Mouse (Mus musculus): ENCODE measurements around the gene Herc1. TPM values are rescaled to one million over a fixed set of nuclear protein-coding genes. Genes with fewer than 3 reads are reported as not detected.
A peak's percentile ranks its signal among the peaks of the same experiment; 100 is the strongest.

Herc1 gene
- polyA plus RNA-seq, 1 experiment from 2014 or later = 25.9 TPM

- H3K36me3 ChIP-seq (ENCODE audit: insufficient read depth) = peaks cover 58% of the 10 kb centered on the region
- TF ChIP-seq CTCF (IDR thresholded peaks at IDR 0.05; ENCODE audit: low read depth) = peak; percentile 81
- no peaks in the 10 kb centered on the region for H3K27me3 ChIP-seq (ENCODE audit: insufficient read depth, low read length)
- WGBS = 53% methylated on average over 17 of the region's 17 CpGs
- peak within 1 kb of the TSS; percentile 19 for H3K4me3 ChIP-seq (ENCODE audit: low read depth, low read length)
- H3K4me2 ChIP-seq = peak within 1 kb of the TSS; percentile 99
- peak; percentile 76 for DNase-seq
- H3K9ac ChIP-seq = peak within 1 kb of the TSS; percentile 25; the same call in 1 of the 2 replicates
- ATAC-seq (ENCODE audit: insufficient read depth) = no peak
- peak within 1 kb of the TSS; percentile 86 for H3K27ac ChIP-seq (ENCODE audit: low read depth)
- H3K4me1 ChIP-seq (ENCODE audit: insufficient read depth) = no peaks in the 10 kb centered on the region
- H3K9me3 ChIP-seq (ENCODE audit: low read depth, low read length) = no peaks in the 10 kb centered on the region
Measured at GRCm38 (mm10) chr9:66514256-66514770, 164.1 kb downstream of the Herc1 start, which contains the start of gene Fbxl22. Gene Fbxl22, minus strand, starts transcription at chr9:66514593.

DNA sequence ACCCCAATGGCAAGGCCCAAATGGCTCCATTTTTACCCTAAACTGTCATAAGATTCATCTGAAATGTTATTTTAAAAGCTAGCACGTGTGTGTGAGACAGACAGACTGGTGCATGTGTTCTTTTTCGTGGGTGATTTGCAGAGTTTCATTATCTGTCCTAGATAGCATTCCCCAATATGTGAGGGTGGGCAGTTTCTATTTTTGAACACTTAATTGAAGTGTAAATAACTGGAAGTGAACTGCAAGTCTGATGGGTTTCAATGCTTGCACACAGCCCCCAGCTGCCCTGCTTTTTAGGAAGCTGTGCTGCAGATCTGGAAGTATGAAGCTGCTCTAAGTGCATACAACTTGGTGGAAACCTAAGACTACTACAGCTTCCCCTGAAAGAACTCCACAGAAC is 164.9 kb downstream of the Herc1 start:
- ATAC-seq (ENCODE audit: insufficient read depth) (no peak), DNase-seq (no peak)
- no peak overlapping the region for H3K4me2 ChIP-seq
- no peak for TF ChIP-seq CTCF (IDR thresholded peaks at IDR 0.05; ENCODE audit: low read depth)
- no peaks in the 10 kb centered on the region for H3K9me3 ChIP-seq (ENCODE audit: low read depth, low read length)
- peaks cover 62% of the 10 kb centered on the region for H3K36me3 ChIP-seq (ENCODE audit: insufficient read depth)
- 59% methylated on average over 2 of the region's 2 CpGs for WGBS
- no peak overlapping the region for H3K9ac ChIP-seq
- peak overlapping the region; percentile 86 for H3K27ac ChIP-seq (ENCODE audit: low read depth)
- no peaks in the 10 kb centered on the region for H3K27me3 ChIP-seq (ENCODE audit: insufficient read depth, low read length)
- no peaks in the 10 kb centered on the region for H3K4me1 ChIP-seq (ENCODE audit: insufficient read depth)
- no peak overlapping the region for H3K4me3 ChIP-seq (ENCODE audit: low read depth, low read length)

- Histone ChIP-seq H3K9me3 (ENCODE audit: low read depth, low read length) (no peaks in the 10 kb centered on the region), H3K4me1 (ENCODE audit: insufficient read depth) (no peaks in the 10 kb centered on the region), H3K9ac (no peak overlapping the region), H3K27me3 (ENCODE audit: insufficient read depth, low read length) (no peaks in the 10 kb centered on the region), H3K4me3 (ENCODE audit: low read depth, low read length) (no peak overlapping the region), H3K36me3 (ENCODE audit: insufficient read depth) (peaks cover 68% of the 10 kb centered on the region), H3K4me2 (no peak overlapping the region), H3K27ac (ENCODE audit: low read depth) (no peak overlapping the region)
- 85% methylated on average over 9 of the region's 10 CpGs for WGBS
- ATAC-seq (ENCODE audit: insufficient read depth) (no peak), DNase-seq (no peak)
- no peak for TF ChIP-seq CTCF (IDR thresholded peaks at IDR 0.05; ENCODE audit: low read depth)
Measured at GRCm38 (mm10) chr9:66515680-66516210, 165.5 kb downstream of the Herc1 start.

DNA sequence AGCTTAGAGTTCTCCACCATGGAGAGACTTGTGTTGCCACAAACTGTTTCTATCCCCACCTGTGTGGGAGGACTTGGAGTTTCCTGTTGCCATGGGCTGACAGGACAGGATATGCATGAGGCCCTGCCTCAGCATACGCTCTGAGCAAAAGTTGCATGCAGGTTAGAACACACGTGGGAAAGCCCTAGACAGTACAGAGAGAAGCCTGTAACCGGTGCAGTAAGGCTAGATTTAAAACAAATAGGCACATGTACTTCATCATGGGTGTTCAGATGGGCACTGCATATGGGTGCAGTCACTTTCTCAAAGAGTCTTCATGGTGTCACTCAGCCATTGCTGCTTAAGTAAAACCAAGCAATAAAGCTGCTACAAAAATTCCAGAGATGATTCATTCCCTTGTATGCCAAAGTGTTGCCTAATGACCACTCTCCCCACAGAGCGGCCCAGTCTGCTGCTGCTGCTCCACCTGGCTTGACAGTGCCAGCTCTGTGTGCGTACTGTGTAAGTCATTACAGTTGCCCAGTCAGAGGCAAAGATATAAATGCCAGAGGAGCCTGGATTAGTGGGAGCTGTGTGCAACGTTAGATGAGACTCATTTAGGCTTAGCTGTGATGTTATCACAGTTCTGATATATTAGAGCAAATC is 166.2 kb downstream of the Herc1 start:
- Histone ChIP-seq H3K27me3 (ENCODE audit: insufficient read depth, low read length) (no peaks in the 10 kb centered on the region), H3K4me3 (ENCODE audit: low read depth, low read length) (no peak overlapping the region), H3K9ac (no peak overlapping the region), H3K36me3 (ENCODE audit: insufficient read depth) (peaks cover 74% of the 10 kb centered on the region), H3K4me1 (ENCODE audit: insufficient read depth) (no peaks in the 10 kb centered on the region), H3K27ac (ENCODE audit: low read depth) (no peak overlapping the region), H3K4me2 (no peak overlapping the region), H3K9me3 (ENCODE audit: low read depth, low read length) (no peaks in the 10 kb centered on the region)
- no peak for ATAC-seq (ENCODE audit: insufficient read depth)
- WGBS = 83% methylated on average over 6 of the region's 6 CpGs
- no peak for DNase-seq
- TF ChIP-seq CTCF (IDR thresholded peaks at IDR 0.05; ENCODE audit: low read depth) = no peak

- TF ChIP-seq CTCF (IDR thresholded peaks at IDR 0.05; ENCODE audit: low read depth) = no peak
- DNase-seq = no peak
- no peak for ATAC-seq (ENCODE audit: insufficient read depth)
- Histone ChIP-seq H3K4me2 (no peak overlapping the region), H3K4me1 (ENCODE audit: insufficient read depth) (no peaks in the 10 kb centered on the region), H3K9ac (no peak overlapping the region), H3K27me3 (ENCODE audit: insufficient read depth, low read length) (no peaks in the 10 kb centered on the region), H3K36me3 (ENCODE audit: insufficient read depth) (peaks cover 85% of the 10 kb centered on the region), H3K9me3 (ENCODE audit: low read depth, low read length) (no peaks in the 10 kb centered on the region), H3K4me3 (ENCODE audit: low read depth, low read length) (no peak overlapping the region), H3K27ac (ENCODE audit: low read depth) (no peak overlapping the region)
- 89% methylated on average over 10 of the region's 10 CpGs for WGBS
Measured at GRCm38 (mm10) chr9:66517746-66518145, 167.5 kb downstream of the Herc1 start.

DNA sequence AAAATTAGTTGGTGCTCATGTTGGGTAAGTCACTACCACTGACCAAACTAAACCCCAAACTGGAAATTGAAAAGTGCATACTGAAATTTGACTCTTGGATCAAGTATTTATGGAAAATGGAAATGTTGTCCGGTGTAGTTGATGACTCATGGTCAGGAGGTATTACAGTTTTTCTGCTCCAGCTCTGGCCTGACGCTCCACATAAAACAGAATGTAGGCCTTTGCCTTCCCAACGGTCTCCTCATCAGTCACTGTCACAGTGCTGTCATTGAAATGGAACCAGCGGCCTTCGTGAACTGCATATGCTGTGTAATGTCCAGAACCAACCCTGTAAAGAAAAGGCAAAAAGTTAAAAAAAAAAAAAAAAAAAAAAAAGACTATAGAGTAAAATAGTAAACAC is 168.0 kb downstream of the Herc1 start:
- Histone ChIP-seq H3K9ac (no peak overlapping the region), H3K36me3 (ENCODE audit: insufficient read depth) (peaks cover 87% of the 10 kb centered on the region), H3K27ac (ENCODE audit: low read depth) (no peak overlapping the region), H3K27me3 (ENCODE audit: insufficient read depth, low read length) (no peaks in the 10 kb centered on the region), H3K4me1 (ENCODE audit: insufficient read depth) (no peaks in the 10 kb centered on the region), H3K4me2 (no peak overlapping the region), H3K9me3 (ENCODE audit: low read depth, low read length) (no peaks in the 10 kb centered on the region), H3K4me3 (ENCODE audit: low read depth, low read length) (no peak overlapping the region)
- no peak for TF ChIP-seq CTCF (IDR thresholded peaks at IDR 0.05; ENCODE audit: low read depth)
- DNase-seq (no peak), ATAC-seq (ENCODE audit: insufficient read depth) (no peak)
- WGBS = 74% methylated on average over 5 of the region's 5 CpGs

GRCm38 (mm10) chr9:66518901-66519300 is 168.7 kb downstream of the Herc1 start:
- DNase-seq (peak; percentile 53), ATAC-seq (ENCODE audit: insufficient read depth) (no peak)
- WGBS = 64% methylated on average over 5 of the region's 5 CpGs

More at GRCm38 (mm10) chr9:66518901-66519300, 168.7 kb downstream of the Herc1 start:
- H3K27me3 ChIP-seq (ENCODE audit: insufficient read depth, low read length) = no peaks in the 10 kb centered on the region
- H3K36me3 ChIP-seq (ENCODE audit: insufficient read depth) = peaks cover 83% of the 10 kb centered on the region
- no peak for TF ChIP-seq CTCF (IDR thresholded peaks at IDR 0.05; ENCODE audit: low read depth)
- no peaks in the 10 kb centered on the region for H3K9me3 ChIP-seq (ENCODE audit: low read depth, low read length)
- no peak overlapping the region for H3K9ac ChIP-seq
- H3K4me2 ChIP-seq = no peak overlapping the region
- no peak overlapping the region for H3K4me3 ChIP-seq (ENCODE audit: low read depth, low read length)
- no peak overlapping the region for H3K27ac ChIP-seq (ENCODE audit: low read depth)
- no peaks in the 10 kb centered on the region for H3K4me1 ChIP-seq (ENCODE audit: insufficient read depth)
